In the genomic region with DNA sequence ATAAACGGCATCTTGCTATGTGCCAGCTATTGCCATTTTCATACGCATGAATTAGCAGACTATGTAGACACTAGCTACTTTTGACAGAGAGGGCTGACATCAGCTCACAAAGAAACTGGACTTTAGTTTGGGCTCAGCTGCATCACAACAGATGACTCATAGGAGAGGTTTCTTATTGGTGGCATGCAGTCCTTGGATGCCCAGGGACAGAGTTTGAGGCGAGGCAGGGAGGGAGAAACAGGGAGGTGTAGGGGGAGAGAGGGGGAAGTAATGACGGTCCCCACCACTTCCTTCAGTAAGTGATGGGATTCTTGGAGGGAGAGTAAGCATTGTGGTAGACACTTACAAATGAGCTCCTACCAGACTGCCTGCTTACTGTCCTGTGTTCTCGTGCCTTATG, we compare ENCODE assay signal across 14 mouse cellular contexts.
A peak's percentile ranks its signal among the peaks of the same experiment; 100 is the strongest.
DNase-seq lines count a peak whose midpoint lies in the region; ATAC-seq lines count a peak whose summit lies in the region.
"Had no signal": no experiment of that assay in that cellular context is flagged by ENCODE, and none has a peak within 500 bp of the region (broad histone marks: within the 10 kb centered on the region; RNA-seq: fewer than 3 reads in every experiment).

No protein-coding gene starts in this region.

- H3K4me2 ChIP-seq in lung, embryonic 15.5 days: no peak overlapping the region
- H3K4me2 ChIP-seq in midbrain, embryonic 15.5 days: no peak overlapping the region
- H3K4me2 ChIP-seq in kidney, embryonic 14.5 days (replicated peaks; ENCODE audit: low read depth, low read length): no peak overlapping the region
- H3K4me2 ChIP-seq: intestine, embryonic 15.5 days; limb, embryonic 15.5 days; neural tube, embryonic 12.5 days had no signal

- intact Hi-C loops in left cerebral cortex, postnatal 4 days (cut with DNase I): no loop called here

- DNase-seq in lung, postnatal 14 days: no peak
- DNase-seq in induced T-regulatory cell, adult 2 months (ENCODE audit: low read depth): peak; percentile 57
- peak; percentile 14 for DNase-seq in splenic B cell, adult 2 months (ENCODE audit: low read depth, low spot score)
- DNase-seq in left cerebral cortex, postnatal 4 days: no peak
- DNase-seq: cerebellum, adult 9-11 months; heart, postnatal 14 days; kidney, postnatal 25 days had no signal

- no peak for ATAC-seq in lung, embryonic 15.5 days (ENCODE audit: borderline replicate concordance, extremely low read depth, low FRiP score, low TSS enrichment)
- peak; percentile 4 for ATAC-seq in activated CD4-positive, CD25-positive, alpha-beta regulatory T cell, adult 4 months
- no peak for ATAC-seq in midbrain, embryonic 15.5 days (replicated peaks)
- no peak for ATAC-seq in kidney, embryonic 14.5 days (ENCODE audit: low FRiP score, low TSS enrichment)

- H3K9ac ChIP-seq in lung, embryonic 15.5 days: no peak overlapping the region
- H3K9ac ChIP-seq in midbrain, embryonic 15.5 days: no peak overlapping the region
- no peak overlapping the region for H3K9ac ChIP-seq in kidney, embryonic 14.5 days (ENCODE audit: low read depth, low read length)
- H3K9ac ChIP-seq: intestine, embryonic 15.5 days; limb, embryonic 15.5 days; neural tube, embryonic 12.5 days had no signal

- H3K36me3 ChIP-seq in lung, embryonic 15.5 days: no peaks in the 10 kb centered on the region
- no peaks in the 10 kb centered on the region for H3K36me3 ChIP-seq in splenic B cell, adult 2 months (ENCODE audit: control insufficient read depth, insufficient read depth, low read length, poor library complexity, severe bottlenecking)
- no peaks in the 10 kb centered on the region for H3K36me3 ChIP-seq in midbrain, embryonic 15.5 days (replicated peaks)
- no peaks in the 10 kb centered on the region for H3K36me3 ChIP-seq in kidney, embryonic 14.5 days (ENCODE audit: control insufficient read depth, insufficient read depth, low read length)
- H3K36me3 ChIP-seq: intestine, embryonic 15.5 days; limb, embryonic 15.5 days; neural tube, embryonic 12.5 days had no signal

- peaks cover 36% of the 10 kb centered on the region for H3K4me1 ChIP-seq in lung, embryonic 15.5 days
- H3K4me1 ChIP-seq in midbrain, embryonic 15.5 days: peaks cover 6% of the 10 kb centered on the region; the same call in 1 of the 2 replicates
- peaks cover 4% of the 10 kb centered on the region; the same call in 1 of the 2 replicates for H3K4me1 ChIP-seq in kidney, embryonic 14.5 days (ENCODE audit: control insufficient read depth, insufficient read depth, low read length)

- no peaks in the 10 kb centered on the region for H3K9me3 ChIP-seq in lung, embryonic 15.5 days
- H3K9me3 ChIP-seq in midbrain, embryonic 15.5 days: no peaks in the 10 kb centered on the region
- H3K9me3 ChIP-seq in kidney, embryonic 14.5 days (ENCODE audit: control insufficient read depth, low read length): no peaks in the 10 kb centered on the region
- H3K9me3 ChIP-seq: intestine, embryonic 15.5 days; limb, embryonic 15.5 days; neural tube, embryonic 12.5 days had no signal

- no peaks in the 10 kb centered on the region for H3K27me3 ChIP-seq in lung, embryonic 15.5 days
- no peaks in the 10 kb centered on the region for H3K27me3 ChIP-seq in splenic B cell, adult 2 months (ENCODE audit: control insufficient read depth, insufficient read depth, low read length, poor library complexity, severe bottlenecking)
- H3K27me3 ChIP-seq in midbrain, embryonic 15.5 days (replicated peaks): no peaks in the 10 kb centered on the region
- H3K27me3 ChIP-seq in kidney, embryonic 14.5 days (ENCODE audit: control insufficient read depth, insufficient read depth, low read length): no peaks in the 10 kb centered on the region
- H3K27me3 ChIP-seq: intestine, embryonic 15.5 days; limb, embryonic 15.5 days; neural tube, embryonic 12.5 days had no signal

- H3K27ac ChIP-seq in lung, embryonic 15.5 days: 0 out of 2 replicates have a peak overlapping the region, but pooled peaks have one; percentile 13
- no peak overlapping the region for H3K27ac ChIP-seq in midbrain, embryonic 15.5 days
- no peak overlapping the region for H3K27ac ChIP-seq in kidney, embryonic 14.5 days (ENCODE audit: low read depth, low read length)
- H3K27ac ChIP-seq: intestine, embryonic 15.5 days; limb, embryonic 15.5 days; neural tube, embryonic 12.5 days had no signal

- WGBS in lung, embryonic 15.5 days: 60% methylated on average over 5 of the region's 5 CpGs
- WGBS in midbrain, embryonic 15.5 days: 73% methylated on average over 5 of the region's 5 CpGs
- 75% methylated on average over 5 of the region's 5 CpGs for WGBS in kidney, embryonic 14.5 days

- no peak overlapping the region for H3K4me3 ChIP-seq in lung, embryonic 15.5 days
- no peak overlapping the region for H3K4me3 ChIP-seq in midbrain, embryonic 15.5 days
- no peak overlapping the region for H3K4me3 ChIP-seq in kidney, embryonic 14.5 days (ENCODE audit: low read length)
- H3K4me3 ChIP-seq: intestine, embryonic 15.5 days; limb, embryonic 15.5 days; neural tube, embryonic 12.5 days had no signal

Comparison
In these comparisons a context has a peak if more than half of its experiments do, and no peak if none do; other contexts are left out.
1. DNase-seq: peak in induced T-regulatory cell, adult 2 months (single experiment) and splenic B cell, adult 2 months (single experiment); none in lung, postnatal 14 days (single experiment) and left cerebral cortex, postnatal 4 days (single experiment).